Mouse (Mus musculus) ES-Bruce4 (cell line): ENCODE results near the gene Nmur1.

Experiments
- CTCF ChIP-seq: IDR thresholded peaks from one replicate; pipeline ENCODE4 v1.8.1; 2011; ENCODE audit warnings: low read depth, low read length
- EP300 ChIP-seq: IDR thresholded peaks from 2 replicates; pipeline ENCODE4 v1.6.1; 2011; ENCODE audit warnings: low read depth, low read length; ENCODE audit not compliant: insufficient read depth
- POLR2A ChIP-seq: IDR thresholded peaks from one replicate; pipeline ENCODE4 v1.8.1; 2011; ENCODE audit warnings: low read length; ENCODE audit not compliant: insufficient read depth

DNA sequence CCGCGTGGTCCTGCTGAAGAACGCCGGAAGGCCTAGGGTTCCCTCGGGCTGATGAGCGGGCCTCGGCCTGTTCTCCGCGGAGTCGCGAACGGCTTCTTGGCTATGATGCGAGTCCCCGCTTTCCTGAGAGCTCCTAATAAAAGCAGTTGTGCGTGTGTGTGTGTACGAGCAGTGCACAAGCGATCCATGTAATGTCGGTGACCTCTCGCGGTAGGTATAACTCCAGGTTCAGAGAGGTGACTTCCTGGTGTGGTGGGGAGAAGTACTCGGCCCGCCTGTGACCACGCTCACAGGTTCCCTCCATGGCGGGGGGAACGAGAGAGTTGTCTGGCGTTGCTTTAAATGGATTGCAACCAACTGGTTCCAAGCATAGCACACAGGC, 66.2 kb downstream of the Nmur1 start:
- TF ChIP-seq CTCF (no peak), POLR2A (no peak), EP300 (no peak)
